Mouse (Mus musculus) small intestine, adult 2 months (tissue): ENCODE results near the gene Gm45233. TPM values are rescaled to one million over a fixed set of nuclear protein-coding genes. Genes with fewer than 3 reads are reported as not detected.
A peak's percentile ranks its signal among the peaks of the same experiment; 100 is the strongest.

ENCODE experiments used
- H3K27ac ChIP-seq: fragments of 200-500 bp; 2 replicates; pipeline ENCODE4 v1.5.1; 2012; ENCODE audit warnings: low read depth, low read length, control low read depth, inconsistent platforms; ENCODE audit not compliant: insufficient read depth
- H3K27me3 ChIP-seq: fragments of 200-500 bp; 2 replicates; pipeline ENCODE4 v1.6.1; 2012; ENCODE audit warnings: mild to moderate bottlenecking, moderate library complexity, low read length, inconsistent platforms; ENCODE audit not compliant: control insufficient read depth, insufficient read depth
- H3K36me3 ChIP-seq: fragments of 200-500 bp; 2 replicates; pipeline ENCODE4 v1.6.1; 2012; ENCODE audit warnings: mild to moderate bottlenecking, low read length, control low read depth, inconsistent platforms; ENCODE audit not compliant: control insufficient read depth, insufficient read depth
- H3K4me1 ChIP-seq: fragments of 200-500 bp; 2 replicates; pipeline ENCODE4 v1.6.1; 2012; ENCODE audit warnings: low read length, inconsistent platforms, mixed read lengths; ENCODE audit not compliant: control insufficient read depth, insufficient read depth, insufficient read length
- H3K4me3 ChIP-seq: fragments of 200-500 bp; 2 replicates; pipeline ENCODE4 v1.5.1; 2012; ENCODE audit warnings: low read depth, mild to moderate bottlenecking, control low read depth, inconsistent platforms, low read length, moderate library complexity
- CTCF ChIP-seq: fragments of 200-500 bp; IDR thresholded peaks from 2 replicates; pipeline ENCODE4 v1.5.1; 2012; ENCODE audit warnings: low read depth, mild to moderate bottlenecking, control low read depth, inconsistent platforms, low read length, moderate library complexity, mixed read lengths; ENCODE audit not compliant: insufficient replicate concordance, insufficient read length; ENCODE audit errors: extremely low read depth
- POLR2A ChIP-seq: fragments of 200-500 bp; IDR thresholded peaks from 2 replicates; pipeline ENCODE4 v1.6.1; 2012; ENCODE audit warnings: low read depth, mild to moderate bottlenecking, control low read depth, inconsistent platforms, low read length, moderate library complexity
- WGBS: fragments of 180-500 bp; shearing (Covaris S2); methylation state at CpG from one replicate; pipeline ENCODE4 v1.1.7; 2018; 5-methylcytosine and 5-hydroxymethylcytosine counted together
- polyA plus RNA-seq: library from polyadenylated mRNA; depleted of rRNA; stranded (reverse); fragments of >200 nt; gene quantifications from 2 replicates; pipeline ENCODE4 v1.2.3, GENCODE M21; 2012

The Gm45233 gene
- polyA plus RNA-seq, 1 experiment: 0.29 TPM

DNA sequence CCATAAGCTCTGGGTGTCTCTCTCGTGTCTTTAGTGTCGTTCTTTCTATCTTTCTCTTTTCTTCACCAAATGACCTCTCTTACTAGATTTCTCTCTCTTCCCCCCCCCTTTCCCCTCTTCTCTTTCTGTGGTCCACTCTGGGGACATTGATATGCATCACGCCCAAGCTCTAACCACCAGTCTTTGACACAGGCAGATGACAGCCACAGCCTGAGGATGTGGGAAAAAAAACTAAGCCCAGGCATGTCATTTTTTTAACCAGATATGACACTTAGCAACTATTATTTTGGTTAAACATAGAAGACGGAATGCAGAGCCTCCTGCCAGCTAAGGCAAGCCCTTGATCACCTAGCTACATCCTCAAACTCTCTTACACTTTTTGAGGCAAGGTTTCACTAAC, 5.3 kb upstream of the Gm45233 start:
- no peak for TF ChIP-seq POLR2A
- no peak for TF ChIP-seq CTCF
- no peak overlapping the region; the same call in 1 of the 2 replicates for H3K4me3 ChIP-seq
- no peaks in the 10 kb centered on the region for H3K36me3 ChIP-seq
- H3K27ac ChIP-seq: peak overlapping the region; percentile 35; the same call in 1 of the 2 replicates
- WGBS: 65% methylated on average over 4 of the region's 4 CpGs
- no peaks in the 10 kb centered on the region for H3K27me3 ChIP-seq
- H3K4me1 ChIP-seq: no peaks in the 10 kb centered on the region; the same call in 1 of the 2 replicates

DNA sequence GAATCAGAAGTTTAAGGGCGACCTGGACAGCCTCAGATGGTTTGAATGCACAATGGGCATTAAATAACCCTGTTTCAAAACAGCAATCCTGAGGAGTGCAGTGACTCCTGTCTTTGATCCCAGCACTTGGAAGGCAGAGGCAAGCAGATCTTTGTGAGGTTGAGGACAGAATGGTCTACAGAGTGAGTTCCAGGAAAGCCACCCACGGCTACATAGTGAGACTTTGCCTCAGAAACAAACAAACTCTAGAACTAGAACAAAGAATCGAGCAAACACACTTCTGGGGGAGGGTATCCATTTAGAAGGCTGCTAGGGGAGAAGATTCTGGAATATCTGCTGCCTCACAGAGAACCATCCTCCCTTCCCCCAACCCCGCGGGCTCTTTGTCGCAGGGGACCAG, 3.4 kb upstream of the Gm45233 start, which contains the start of gene Cldnd2:
TSS of gene Cldnd2 (plus strand) at position 301 of the 400 bp plus-strand sequence.
- Histone ChIP-seq H3K27ac (0 out of 2 replicates have a peak within 1 kb of the TSS, but pooled peaks have one; percentile 3), H3K36me3 (no peaks in the 10 kb centered on the region), H3K4me3 (no peak within 1 kb of the TSS), H3K27me3 (no peaks in the 10 kb centered on the region), H3K4me1 (peaks cover 4% of the 10 kb centered on the region)
- no peak for TF ChIP-seq POLR2A
- no peak for TF ChIP-seq CTCF
- 78% methylated on average over 6 of the region's 6 CpGs for WGBS

DNA sequence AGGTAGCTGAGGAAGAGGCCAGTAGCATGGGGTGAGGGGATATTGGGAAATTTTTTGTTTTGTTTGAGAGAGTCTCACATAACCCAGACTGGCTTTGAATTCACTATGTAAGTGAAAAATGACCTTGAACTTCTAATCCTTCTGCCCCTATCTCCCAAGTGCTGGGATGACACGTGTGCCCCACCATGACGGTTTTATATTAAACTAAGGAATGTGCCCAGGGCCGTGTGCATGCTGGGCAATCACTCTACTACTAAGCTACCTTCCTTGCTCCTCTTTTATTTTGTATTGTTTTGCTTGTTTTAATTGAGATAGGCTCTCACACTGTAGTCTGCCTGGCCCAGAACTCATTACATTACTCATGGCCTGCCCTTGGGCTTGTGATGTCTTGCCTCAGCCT, 2.9 kb upstream of the Gm45233 start:
- WGBS: 68% methylated on average over 3 of the region's 3 CpGs
- H3K36me3 ChIP-seq: no peaks in the 10 kb centered on the region
- H3K4me3 ChIP-seq: no peak overlapping the region
- peaks cover 4% of the 10 kb centered on the region for H3K4me1 ChIP-seq
- no peak overlapping the region for H3K27ac ChIP-seq
- no peaks in the 10 kb centered on the region for H3K27me3 ChIP-seq
- TF ChIP-seq CTCF (no peak), POLR2A (no peak)

DNA sequence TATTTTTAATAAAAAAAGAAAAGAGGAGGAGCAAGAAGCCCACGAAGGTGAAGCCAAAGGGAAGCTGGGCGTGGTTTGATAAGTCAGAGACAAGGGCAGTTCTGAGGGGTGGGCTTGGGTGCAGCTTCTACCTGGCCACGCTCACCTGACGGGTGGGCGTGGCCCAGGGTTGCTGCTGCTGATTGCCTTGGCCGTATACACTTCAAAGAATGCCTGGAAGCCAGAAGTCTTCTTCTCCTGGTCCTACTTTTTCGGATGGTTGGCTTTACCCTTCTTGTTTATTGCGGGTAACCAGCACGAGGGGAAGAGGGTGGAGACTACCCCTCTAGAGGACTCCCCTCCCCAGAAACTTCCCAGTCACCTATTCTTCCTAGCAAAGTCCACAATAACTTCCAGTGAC, 1.2 kb upstream of the Gm45233 start:
- Histone ChIP-seq H3K27me3 (no peaks in the 10 kb centered on the region), H3K36me3 (no peaks in the 10 kb centered on the region), H3K27ac (peak overlapping the region; percentile 100), H3K4me1 (peaks cover 4% of the 10 kb centered on the region), H3K4me3 (peak overlapping the region; percentile 95)
- WGBS: 8% methylated on average over 9 of the region's 9 CpGs
- TF ChIP-seq POLR2A (no peak), CTCF (no peak)

DNA sequence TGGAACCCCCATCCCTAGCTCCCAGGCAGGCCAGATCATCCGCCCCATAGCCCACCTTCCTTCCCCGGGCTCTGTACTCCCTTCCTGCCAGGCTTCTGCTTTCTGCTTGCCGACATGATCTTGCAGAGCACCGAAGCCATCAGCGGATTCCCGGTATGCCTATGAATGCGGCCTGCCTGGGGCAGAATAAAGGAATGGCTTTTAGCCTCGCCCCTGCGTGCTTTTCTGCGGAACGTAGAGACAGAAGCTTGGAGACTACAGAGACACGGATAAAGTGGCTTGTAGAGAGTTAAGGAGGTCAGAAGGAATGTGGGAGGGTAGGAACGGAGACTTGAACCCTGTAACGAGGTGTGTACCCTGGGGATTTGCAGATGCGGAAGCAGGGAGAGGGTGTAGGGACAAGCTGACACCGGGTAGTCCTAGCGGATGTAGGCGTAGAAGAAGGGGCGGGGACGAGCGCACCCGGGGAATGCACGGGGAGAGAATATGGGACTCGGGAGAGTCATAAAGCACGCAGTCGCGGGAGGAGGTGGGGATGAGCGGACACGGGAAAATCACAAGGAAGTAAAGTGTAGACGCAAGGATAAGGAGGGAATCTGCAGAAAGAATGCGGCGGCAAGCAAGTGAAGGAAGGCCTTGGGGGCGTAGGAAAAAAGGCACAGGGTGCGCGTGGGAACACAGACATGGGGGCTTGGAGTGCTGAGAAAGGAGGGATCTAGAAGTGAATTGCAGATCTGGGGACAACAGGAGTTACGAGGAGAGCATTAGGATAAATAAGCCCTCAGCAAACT, 607 bp upstream of the Gm45233 start:
- Histone ChIP-seq H3K27ac (peak overlapping the region; percentile 100), H3K4me1 (peaks cover 4% of the 10 kb centered on the region), H3K36me3 (no peaks in the 10 kb centered on the region), H3K4me3 (peak overlapping the region; percentile 95), H3K27me3 (no peaks in the 10 kb centered on the region)
- peak; percentile 6; the same call in 1 of the 2 replicates for TF ChIP-seq CTCF
- peak; percentile 53; the same call in 1 of the 2 replicates for TF ChIP-seq POLR2A
- under 1% methylated on average over 36 of the region's 36 CpGs for whole genome bisulfite sequencing

DNA sequence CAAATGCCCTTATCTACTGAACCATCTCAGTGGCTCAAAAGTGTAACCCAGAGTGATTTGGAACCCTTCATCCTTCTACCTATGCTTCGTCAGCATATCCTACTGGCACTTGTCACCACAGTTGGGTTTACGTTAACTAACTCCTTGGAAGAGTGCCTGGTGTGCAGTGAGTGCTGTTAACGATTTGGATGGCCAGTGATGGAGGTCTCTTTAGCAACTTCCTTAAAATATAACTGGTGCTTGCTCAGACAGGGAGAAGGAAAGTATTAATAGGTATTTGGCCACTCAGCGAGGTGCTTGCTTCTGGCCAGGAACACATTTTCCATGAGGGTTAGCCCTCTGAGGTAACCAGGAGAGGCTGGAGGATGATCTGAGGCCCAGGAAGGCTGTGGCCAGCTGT, 3.9 kb downstream of the Gm45233 start:
- TF ChIP-seq POLR2A: no peak
- TF ChIP-seq CTCF: no peak
- Histone ChIP-seq H3K36me3 (peaks cover 2% of the 10 kb centered on the region; the same call in 1 of the 2 replicates), H3K27ac (no peak overlapping the region), H3K27me3 (no peaks in the 10 kb centered on the region), H3K4me3 (no peak overlapping the region), H3K4me1 (peaks cover 4% of the 10 kb centered on the region; the same call in 1 of the 2 replicates)
- WGBS: 69% methylated on average over 4 of the region's 4 CpGs

DNA sequence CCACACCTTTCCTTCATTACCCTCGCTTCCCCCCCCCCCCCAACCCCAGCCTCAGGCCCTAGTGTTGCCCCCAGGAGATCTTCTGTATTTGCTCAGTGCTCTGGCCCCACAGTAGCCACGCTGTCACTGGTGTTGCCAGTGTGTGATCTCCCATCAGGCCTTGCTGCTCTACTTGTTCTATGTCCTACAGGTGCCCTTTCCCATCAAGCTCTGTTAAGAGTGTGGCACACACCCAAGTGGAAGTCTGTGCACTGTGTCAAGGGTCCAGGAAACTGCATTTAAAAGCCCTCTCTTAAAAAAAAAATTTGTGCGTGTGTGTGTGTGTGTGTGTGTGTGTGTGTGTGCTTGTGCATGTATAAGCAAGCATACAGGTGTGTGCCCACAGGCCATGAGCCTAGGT, 4.3 kb downstream of the Gm45233 start:
- Histone ChIP-seq H3K27ac (no peak overlapping the region), H3K27me3 (no peaks in the 10 kb centered on the region), H3K4me1 (peaks cover 8% of the 10 kb centered on the region), H3K36me3 (peaks cover 2% of the 10 kb centered on the region; the same call in 1 of the 2 replicates), H3K4me3 (no peak overlapping the region)
- whole genome bisulfite sequencing: 69% methylated on average over 3 of the region's 3 CpGs
- TF ChIP-seq CTCF (no peak), POLR2A (no peak)

DNA sequence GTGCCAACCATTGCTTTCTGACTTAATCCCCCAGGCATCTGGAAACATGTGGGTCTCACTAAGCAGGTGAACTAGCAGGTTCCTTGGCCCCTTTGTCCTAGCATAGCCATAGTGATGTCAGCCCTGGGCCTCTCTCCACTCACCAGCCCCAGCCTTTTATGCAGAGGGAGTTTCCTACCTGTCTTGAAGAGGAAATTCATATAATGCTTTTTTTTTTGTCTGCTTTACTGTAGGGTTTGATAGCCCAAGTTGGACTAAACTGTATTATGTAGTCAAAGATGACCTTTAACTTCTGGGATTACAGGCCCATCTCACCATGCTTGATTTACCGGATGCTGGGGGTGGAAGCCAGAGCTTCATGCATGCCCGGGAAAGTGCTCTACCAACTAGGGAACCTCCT, 5.9 kb downstream of the Gm45233 start:
- 94% methylated on average over 2 of the region's 2 CpGs for WGBS
- no peaks in the 10 kb centered on the region for H3K27me3 ChIP-seq
- no peak for TF ChIP-seq CTCF
- H3K4me3 ChIP-seq: no peak overlapping the region
- H3K36me3 ChIP-seq: peaks cover 5% of the 10 kb centered on the region
- H3K4me1 ChIP-seq: peaks cover 13% of the 10 kb centered on the region
- no peak overlapping the region for H3K27ac ChIP-seq
